Mouse (Mus musculus) cortical plate, adult 2 months (tissue): Measurements from ENCODE around the gene Ttc33.

Source experiments
- CTCF ChIP-seq: fragments of 200-500 bp; IDR thresholded peaks from 2 replicates; pipeline ENCODE4 v1.5.1; 2011; ENCODE audit warnings: mild to moderate bottlenecking, control low read depth, low read length; ENCODE audit not compliant: insufficient read depth; ENCODE audit errors: extremely low read depth
- POLR2A ChIP-seq: fragments of 200-500 bp; IDR thresholded peaks from 2 replicates; pipeline ENCODE4 v1.6.1; 2011; ENCODE audit warnings: mild to moderate bottlenecking, low read length, control low read depth; ENCODE audit not compliant: insufficient read depth; ENCODE audit errors: extremely low read depth

DNA sequence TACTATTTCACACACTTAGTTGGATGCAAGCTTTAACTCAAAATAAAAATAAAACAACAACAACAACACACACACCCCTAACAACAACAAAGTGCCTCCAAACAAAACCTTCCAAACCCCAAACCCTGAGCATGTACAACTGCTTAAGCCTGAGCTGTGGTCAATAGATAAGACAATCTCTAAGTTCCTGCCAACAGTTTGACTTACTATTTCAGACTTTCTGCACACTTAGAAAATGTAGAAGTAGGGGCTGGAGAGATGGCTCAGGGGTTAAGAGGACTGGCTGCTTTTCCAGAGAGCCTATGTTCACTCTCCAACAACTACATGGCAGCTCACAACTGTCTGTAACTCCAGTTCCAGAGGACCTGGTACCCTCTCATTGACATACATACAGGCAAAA, 45.0 kb upstream of the Ttc33 start:
- no peak for TF ChIP-seq POLR2A
- no peak for TF ChIP-seq CTCF
